Mouse (Mus musculus) liver, postnatal 0 days (tissue): Measurements from ENCODE around the gene Gse1.

Experiments
- CTCF ChIP-seq: sonication (generic); IDR thresholded peaks from 2 replicates; pipeline ENCODE4 v1.5.1; 2016; ENCODE audit warnings: antibody characterized with exemption, low read depth
- EP300 ChIP-seq: IDR thresholded peaks from 2 replicates; pipeline ENCODE4 v1.6.1; 2016; ENCODE audit warnings: antibody characterized with exemption, low read depth, mild to moderate bottlenecking

- TF ChIP-seq EP300 (no peak), CTCF (no peak)
Observed at GRCm38 (mm10) chr8:120204736-120205360, 23.4 kb upstream of the Gse1 start.
